Mouse (Mus musculus) midbrain, embryonic 10.5 days (tissue): ENCODE data around the gene Cacna1d. TPM values are rescaled to one million over a fixed set of nuclear protein-coding genes. Genes with fewer than 3 reads are reported as not detected.

Experiments used
- DNase-seq: peaks from one replicate; pipeline ENCODE4 v3.0.0-alpha.2; 2017; ENCODE audit warnings: low spot score
- H3K27ac ChIP-seq: fragments of 300-500 bp; sonication (generic); replicated peaks from 2 replicates; pipeline ENCODE4 v1.5.1; 2016; ENCODE audit warnings: mild to moderate bottlenecking
- H3K27me3 ChIP-seq: fragments of 300-500 bp; sonication (generic); 2 replicates; pipeline ENCODE4 v1.6.1; 2016; ENCODE audit warnings: low read depth, mild to moderate bottlenecking; ENCODE audit not compliant: poor library complexity, severe bottlenecking
- H3K36me3 ChIP-seq: fragments of 300-500 bp; sonication (generic); 2 replicates; pipeline ENCODE4 v1.6.1; 2016; ENCODE audit warnings: mild to moderate bottlenecking, moderate library complexity
- H3K4me1 ChIP-seq: fragments of 300-500 bp; sonication (generic); 2 replicates; pipeline ENCODE4 v1.6.1; 2016
- H3K4me3 ChIP-seq: fragments of 300-500 bp; sonication (generic); 2 replicates; pipeline ENCODE4 v1.5.1; 2016; ENCODE audit warnings: mild to moderate bottlenecking, moderate library complexity
- H3K9me3 ChIP-seq: fragments of 300-500 bp; sonication (generic); replicated peaks from 2 replicates; pipeline ENCODE4 v1.6.1; 2016; ENCODE audit warnings: mild to moderate bottlenecking
- WGBS: fragments of 180-500 bp; shearing (Covaris S2); methylation state at CpG from one replicate; pipeline ENCODE4 v1.1.7; 2016; 5-methylcytosine and 5-hydroxymethylcytosine counted together
- polyA plus RNA-seq: library from polyadenylated mRNA; unstranded; fragments of >200 nt; fragmentation: Nextera tagmentation; extraction: Ambion mirVana; gene quantifications from 2 replicates; pipeline ENCODE4 v1.2.1, GENCODE M21; 2016

Cacna1d gene
- polyA plus RNA-seq, 1 experiment from 2014 or later: 0.90 TPM

DNA sequence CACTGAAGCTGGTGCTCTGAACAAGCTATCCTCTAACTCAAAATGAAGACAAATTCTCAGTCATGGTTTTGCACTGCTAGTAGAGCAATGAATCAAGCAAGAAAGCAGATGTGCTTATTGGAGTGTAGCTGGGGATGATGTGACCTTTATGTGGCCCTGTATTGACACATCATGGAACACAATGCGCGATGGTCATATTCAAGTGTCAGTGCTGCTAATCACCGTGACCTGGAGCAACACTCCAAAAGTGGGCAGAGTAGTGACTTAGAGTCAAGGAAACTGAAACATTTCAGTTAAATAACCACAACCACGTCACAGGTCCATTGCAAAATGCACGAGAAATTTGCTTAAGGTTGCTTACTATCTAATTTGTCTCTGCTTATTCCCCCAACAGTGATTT, 75.4 kb downstream of the Cacna1d start:
- H3K27ac ChIP-seq: no peak overlapping the region
- no peaks in the 10 kb centered on the region for H3K4me1 ChIP-seq
- no peaks in the 10 kb centered on the region for H3K27me3 ChIP-seq
- WGBS: 88% methylated on average over 5 of the region's 5 CpGs
- no peak for DNase-seq
- H3K36me3 ChIP-seq: no peaks in the 10 kb centered on the region
- H3K4me3 ChIP-seq: no peak overlapping the region
- H3K9me3 ChIP-seq: no peaks in the 10 kb centered on the region

DNA sequence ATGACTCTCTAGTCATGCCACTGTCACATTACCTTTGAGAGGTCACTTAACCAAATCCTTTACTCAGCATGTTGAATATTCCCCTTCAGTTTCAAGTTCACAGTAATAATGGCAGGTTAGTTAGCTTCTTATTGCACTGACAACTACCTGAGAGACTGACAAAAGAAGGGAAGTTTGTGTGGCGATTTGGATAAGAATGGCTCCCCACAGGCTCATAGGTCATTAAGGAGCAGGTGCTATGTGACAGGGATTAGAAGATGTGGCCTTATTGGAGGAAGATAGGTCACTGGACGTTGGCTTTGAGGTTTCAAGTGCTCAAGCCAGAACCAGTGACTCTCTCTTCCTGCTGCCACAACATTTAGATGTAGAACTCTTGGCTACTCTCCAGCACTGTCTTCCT, 77.1 kb downstream of the Cacna1d start:
- H3K27ac ChIP-seq: no peak overlapping the region
- H3K36me3 ChIP-seq: no peaks in the 10 kb centered on the region
- H3K4me1 ChIP-seq: no peaks in the 10 kb centered on the region
- no peak for DNase-seq
- H3K4me3 ChIP-seq: no peak overlapping the region
- H3K9me3 ChIP-seq: no peaks in the 10 kb centered on the region
- no peaks in the 10 kb centered on the region for H3K27me3 ChIP-seq
- WGBS: 67% methylated on average over 2 of the region's 2 CpGs

DNA sequence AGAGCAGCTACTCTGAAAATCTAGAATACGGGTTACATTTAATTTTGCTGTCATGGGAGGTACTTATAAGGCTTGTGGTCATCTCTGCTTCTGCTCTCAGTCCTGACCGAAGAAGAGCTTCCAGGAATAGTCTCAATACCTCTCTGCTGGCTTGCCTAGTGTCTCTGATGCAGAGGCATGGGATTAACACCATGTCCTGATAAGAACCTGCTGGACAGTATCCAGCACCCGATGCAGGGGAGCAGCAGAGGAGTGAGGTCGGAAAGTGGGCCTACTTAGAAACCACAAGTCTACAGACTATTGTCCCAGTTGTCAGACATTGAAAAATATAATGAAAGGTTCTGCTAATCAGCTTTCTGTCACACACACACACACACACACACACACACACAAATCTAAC, 81.9 kb downstream of the Cacna1d start:
- no peak for DNase-seq
- Histone ChIP-seq H3K4me3 (no peak overlapping the region), H3K4me1 (no peaks in the 10 kb centered on the region), H3K27me3 (no peaks in the 10 kb centered on the region), H3K36me3 (no peaks in the 10 kb centered on the region), H3K9me3 (no peaks in the 10 kb centered on the region), H3K27ac (no peak overlapping the region)
- WGBS: 87% methylated on average over 4 of the region's 4 CpGs

DNA sequence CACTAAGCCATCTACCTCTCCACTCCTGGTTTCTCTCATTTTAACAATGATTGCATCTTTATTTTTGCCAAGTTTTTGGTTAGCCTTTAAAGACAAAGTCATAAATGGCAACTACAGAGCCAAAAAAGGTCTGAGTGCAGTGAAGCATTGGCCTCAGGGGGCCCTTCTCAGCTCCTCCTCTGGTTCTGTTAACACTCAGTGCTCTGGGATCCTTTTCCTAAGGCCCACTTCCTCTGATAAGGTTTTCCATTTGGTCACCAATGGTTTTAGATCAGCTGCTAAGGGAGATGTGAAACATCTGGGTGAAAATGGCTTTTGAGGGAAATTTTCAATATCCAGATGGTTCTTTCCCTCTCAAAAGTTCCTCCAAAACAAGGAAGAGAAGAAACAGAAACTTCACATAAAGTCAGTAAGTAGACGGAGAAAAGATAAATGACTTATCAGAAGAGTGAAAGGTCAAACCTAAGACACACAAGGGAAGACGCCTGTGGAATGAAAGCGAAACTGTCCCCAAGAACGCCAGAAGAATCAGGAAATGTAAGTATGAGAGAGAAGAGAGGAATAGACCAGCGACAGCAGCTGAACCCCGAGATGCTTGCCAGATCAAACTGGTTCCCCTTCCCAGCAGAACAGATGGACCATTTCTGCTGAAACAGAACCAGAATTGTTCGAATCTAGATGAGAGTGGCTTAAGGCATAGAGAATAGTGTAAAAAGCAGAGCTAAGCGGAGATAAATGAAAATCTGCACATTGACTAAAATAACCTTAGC, 85.6 kb downstream of the Cacna1d start:
- H3K36me3 ChIP-seq: no peaks in the 10 kb centered on the region
- DNase-seq: no peak
- no peaks in the 10 kb centered on the region for H3K27me3 ChIP-seq
- WGBS: 87% methylated on average over 8 of the region's 8 CpGs
- no peak overlapping the region for H3K4me3 ChIP-seq
- H3K27ac ChIP-seq: no peak overlapping the region
- H3K9me3 ChIP-seq: no peaks in the 10 kb centered on the region
- H3K4me1 ChIP-seq: no peaks in the 10 kb centered on the region

DNA sequence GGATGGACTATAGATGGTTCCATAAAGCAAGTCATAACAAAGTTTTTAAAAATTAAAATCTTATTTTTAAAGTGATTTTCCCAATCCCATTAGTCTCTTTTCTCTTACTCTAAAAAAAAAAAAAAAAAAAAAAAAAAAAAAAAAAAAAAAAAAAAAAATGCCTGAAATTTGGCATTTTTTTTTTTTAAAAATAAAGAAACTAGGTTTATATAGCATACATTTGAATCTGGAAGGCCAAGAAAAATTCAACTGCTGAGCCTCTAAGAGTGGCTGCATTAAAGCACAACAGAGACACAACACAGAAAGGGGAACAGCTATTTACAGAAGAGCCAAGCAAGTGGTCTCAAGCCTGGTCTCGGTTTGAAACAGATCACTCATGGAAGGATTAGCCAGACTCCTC, 112.9 kb downstream of the Cacna1d start:
- no peak overlapping the region for H3K27ac ChIP-seq
- H3K4me1 ChIP-seq: no peaks in the 10 kb centered on the region
- no peaks in the 10 kb centered on the region for H3K27me3 ChIP-seq
- 41% methylated on average over 1 of the region's 1 CpGs for WGBS
- no peak for DNase-seq
- 0 out of 2 replicates have a peak, but pooled peaks cover 4% of the 10 kb centered on the region for H3K9me3 ChIP-seq
- no peak overlapping the region for H3K4me3 ChIP-seq
- H3K36me3 ChIP-seq: no peaks in the 10 kb centered on the region

DNA sequence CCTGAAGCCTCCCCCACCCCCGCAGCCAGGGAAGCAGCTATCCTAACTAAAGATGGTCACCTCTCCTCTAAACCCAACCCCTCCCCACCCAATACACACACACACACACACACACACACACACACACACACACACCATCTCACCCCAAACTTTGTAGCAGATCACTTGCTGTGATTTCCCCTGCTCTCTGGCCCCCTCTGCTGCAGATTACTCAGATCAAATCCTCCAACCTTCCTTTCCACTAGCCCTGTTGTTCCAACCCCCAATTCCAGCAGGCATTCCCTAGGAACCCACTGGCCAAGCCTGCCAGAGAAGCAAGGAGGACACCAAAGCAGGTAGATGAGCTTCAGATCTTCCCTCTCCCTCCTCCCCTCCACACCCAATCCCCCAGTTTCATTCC, 118.4 kb downstream of the Cacna1d start:
- Histone ChIP-seq H3K27ac (no peak overlapping the region), H3K36me3 (no peaks in the 10 kb centered on the region), H3K27me3 (no peaks in the 10 kb centered on the region), H3K4me3 (no peak overlapping the region), H3K9me3 (0 out of 2 replicates have a peak, but pooled peaks cover 4% of the 10 kb centered on the region), H3K4me1 (no peaks in the 10 kb centered on the region)
- no peak for DNase-seq
- WGBS: 19% methylated on average over 1 of the region's 1 CpGs

DNA sequence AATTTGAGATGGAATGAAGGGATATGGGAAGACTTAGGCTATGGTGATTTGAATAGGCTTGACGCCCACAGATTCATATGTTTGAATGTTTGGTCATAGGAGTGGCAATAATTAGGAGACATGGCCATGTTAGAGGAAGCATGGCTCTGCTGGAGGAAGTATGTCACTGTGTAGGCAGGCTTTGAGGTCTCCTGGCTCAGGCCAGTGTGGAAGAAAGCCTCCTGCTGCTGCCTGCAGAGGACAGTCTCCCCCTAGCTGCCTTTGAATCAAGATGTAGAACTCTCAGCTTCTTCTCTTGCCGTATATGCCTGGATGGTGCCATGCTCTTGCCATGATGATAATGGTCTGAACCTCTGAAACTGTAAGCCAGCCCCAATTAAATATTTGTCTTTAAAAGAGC, 120.2 kb downstream of the Cacna1d start:
- H3K36me3 ChIP-seq: no peaks in the 10 kb centered on the region
- H3K4me1 ChIP-seq: no peaks in the 10 kb centered on the region
- no peak for DNase-seq
- H3K9me3 ChIP-seq: 0 out of 2 replicates have a peak, but pooled peaks cover 4% of the 10 kb centered on the region
- 88% methylated on average over 2 of the region's 2 CpGs for WGBS
- H3K4me3 ChIP-seq: no peak overlapping the region
- H3K27me3 ChIP-seq: no peaks in the 10 kb centered on the region
- H3K27ac ChIP-seq: no peak overlapping the region

DNA sequence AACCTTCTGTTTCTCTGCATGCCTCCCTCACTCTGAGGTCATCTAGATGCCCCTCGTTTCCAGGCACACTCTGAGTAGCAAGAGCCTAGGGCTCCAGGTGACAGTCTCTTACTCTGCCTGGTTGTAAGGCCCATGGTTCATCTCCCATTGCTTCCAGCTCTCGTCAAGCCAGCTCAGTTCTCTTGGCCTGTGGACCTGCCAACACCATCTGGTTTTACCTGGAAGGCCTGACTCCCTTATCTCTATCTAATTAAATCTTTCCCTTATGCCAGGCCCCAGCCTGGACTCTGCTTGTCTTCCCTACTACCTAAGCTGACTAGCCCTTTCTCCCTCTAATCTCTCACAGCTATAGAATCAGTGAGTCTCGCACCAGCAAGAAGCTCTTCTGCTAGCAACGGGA, 124.2 kb downstream of the Cacna1d start:
- no peaks in the 10 kb centered on the region for H3K27me3 ChIP-seq
- no peaks in the 10 kb centered on the region for H3K9me3 ChIP-seq
- WGBS: 78% methylated on average over 4 of the region's 4 CpGs
- DNase-seq: no peak
- no peak overlapping the region for H3K27ac ChIP-seq
- no peak overlapping the region for H3K4me3 ChIP-seq
- no peaks in the 10 kb centered on the region for H3K4me1 ChIP-seq
- H3K36me3 ChIP-seq: no peaks in the 10 kb centered on the region

DNA sequence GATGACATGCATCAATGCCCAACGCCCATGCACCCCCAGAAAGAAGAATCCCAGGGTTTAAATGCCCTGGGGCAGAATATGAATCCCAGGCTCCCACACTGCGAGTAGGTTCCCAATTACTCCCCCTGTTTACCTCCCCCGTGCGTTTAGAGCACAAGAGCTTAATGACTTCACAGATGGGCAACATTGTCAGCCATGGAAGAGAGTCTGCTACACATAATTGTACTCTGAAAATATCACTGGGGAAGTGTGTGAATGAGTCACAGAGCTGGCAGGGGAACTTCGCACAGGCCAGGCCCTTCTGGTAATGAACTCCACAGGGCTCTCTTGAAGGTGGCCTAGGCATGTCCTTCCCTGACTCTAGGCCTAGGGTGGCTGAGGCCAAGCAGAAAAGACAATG, 125.4 kb downstream of the Cacna1d start:
- DNase-seq: no peak
- WGBS: 85% methylated on average over 5 of the region's 5 CpGs

DNA sequence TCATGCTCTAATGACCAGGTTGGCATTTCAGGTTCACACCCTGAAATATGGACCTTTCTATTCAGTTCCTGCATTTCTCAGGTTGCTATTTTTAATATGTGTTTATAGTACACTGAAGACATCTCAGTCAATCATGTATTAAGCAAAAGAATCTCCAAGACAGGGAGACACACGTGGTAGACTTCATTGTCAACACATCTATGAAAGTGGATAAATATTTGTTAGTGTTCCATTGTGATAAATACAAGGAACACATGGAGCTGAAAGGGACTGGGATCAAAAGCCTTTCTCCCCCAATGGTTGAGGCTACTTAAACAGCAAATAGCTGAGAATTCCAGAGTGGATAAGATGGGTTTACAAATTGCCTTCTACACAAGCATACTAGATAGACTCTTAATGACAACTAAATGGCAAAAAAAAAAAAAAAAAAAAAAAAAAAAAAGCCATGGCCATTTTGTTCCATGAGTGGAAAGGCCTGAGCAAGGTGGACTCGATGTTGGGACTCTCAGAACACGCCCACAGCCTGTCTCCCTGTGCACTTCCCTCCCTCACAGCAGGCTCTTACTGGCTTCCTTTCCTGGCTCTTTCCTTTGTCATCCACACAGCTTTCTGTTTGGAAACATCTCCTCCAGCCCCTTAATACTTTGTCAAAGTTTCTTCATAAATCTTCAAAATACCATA, 127.6 kb downstream of the Cacna1d start:
- no peaks in the 10 kb centered on the region for H3K27me3 ChIP-seq
- WGBS: 78% methylated on average over 3 of the region's 3 CpGs
- H3K4me3 ChIP-seq: no peak overlapping the region
- H3K27ac ChIP-seq: no peak overlapping the region
- H3K4me1 ChIP-seq: no peaks in the 10 kb centered on the region
- H3K9me3 ChIP-seq: no peaks in the 10 kb centered on the region
- no peaks in the 10 kb centered on the region for H3K36me3 ChIP-seq
- DNase-seq: no peak

More for the DNA sequence above, 125.4 kb downstream of the Cacna1d start:
- Histone ChIP-seq H3K36me3 (no peaks in the 10 kb centered on the region), H3K9me3 (no peaks in the 10 kb centered on the region), H3K27ac (no peak overlapping the region), H3K4me3 (no peak overlapping the region), H3K27me3 (no peaks in the 10 kb centered on the region), H3K4me1 (no peaks in the 10 kb centered on the region)

DNA sequence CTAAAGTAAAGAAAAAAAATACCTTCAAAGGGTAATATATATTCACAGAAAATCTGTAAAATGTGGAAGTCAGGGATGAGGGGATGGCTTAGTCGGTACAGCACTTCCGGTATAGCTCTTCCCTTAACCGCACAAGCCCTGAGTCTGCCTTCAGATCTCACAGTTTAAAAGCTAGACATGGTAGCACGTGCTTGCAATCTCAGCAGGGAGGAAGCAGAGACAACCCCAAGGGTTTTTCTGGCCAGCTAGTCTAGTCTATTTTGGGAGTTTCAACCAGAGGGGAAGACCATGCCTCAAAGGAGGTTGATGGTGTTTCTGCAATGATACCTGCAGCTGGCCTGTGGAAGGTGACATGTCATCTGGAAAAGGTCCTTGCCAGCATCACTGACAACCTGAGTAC, 128.9 kb downstream of the Cacna1d start:
- no peak for DNase-seq
- H3K36me3 ChIP-seq: no peaks in the 10 kb centered on the region
- no peaks in the 10 kb centered on the region for H3K27me3 ChIP-seq
- H3K4me3 ChIP-seq: no peak overlapping the region
- H3K9me3 ChIP-seq: no peaks in the 10 kb centered on the region
- WGBS: 84% methylated on average over 4 of the region's 4 CpGs
- no peak overlapping the region for H3K27ac ChIP-seq
- H3K4me1 ChIP-seq: no peaks in the 10 kb centered on the region

DNA sequence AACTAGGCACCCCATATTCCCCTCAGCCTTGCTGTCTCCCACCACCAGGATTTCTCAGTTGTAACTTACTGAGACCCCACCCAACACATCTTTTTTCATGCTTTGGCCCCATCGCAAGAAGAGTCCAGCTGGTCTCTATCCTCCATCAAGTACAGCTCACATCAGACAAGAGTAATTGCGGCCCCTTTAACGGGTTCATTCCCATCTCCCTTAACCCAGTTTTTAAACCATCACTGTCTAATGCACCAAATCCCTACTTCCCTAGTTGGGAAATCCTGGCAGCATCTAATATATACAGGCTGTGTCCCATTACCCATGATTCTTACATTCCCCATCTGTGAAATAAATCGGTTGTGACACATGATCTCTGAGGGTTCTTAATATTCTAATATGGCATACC, 130.8 kb downstream of the Cacna1d start:
- no peaks in the 10 kb centered on the region for H3K9me3 ChIP-seq
- no peak overlapping the region for H3K4me3 ChIP-seq
- no peaks in the 10 kb centered on the region for H3K36me3 ChIP-seq
- no peaks in the 10 kb centered on the region for H3K4me1 ChIP-seq
- H3K27me3 ChIP-seq: peaks cover 5% of the 10 kb centered on the region
- WGBS: 87% methylated on average over 4 of the region's 4 CpGs
- H3K27ac ChIP-seq: no peak overlapping the region
- DNase-seq: no peak

DNA sequence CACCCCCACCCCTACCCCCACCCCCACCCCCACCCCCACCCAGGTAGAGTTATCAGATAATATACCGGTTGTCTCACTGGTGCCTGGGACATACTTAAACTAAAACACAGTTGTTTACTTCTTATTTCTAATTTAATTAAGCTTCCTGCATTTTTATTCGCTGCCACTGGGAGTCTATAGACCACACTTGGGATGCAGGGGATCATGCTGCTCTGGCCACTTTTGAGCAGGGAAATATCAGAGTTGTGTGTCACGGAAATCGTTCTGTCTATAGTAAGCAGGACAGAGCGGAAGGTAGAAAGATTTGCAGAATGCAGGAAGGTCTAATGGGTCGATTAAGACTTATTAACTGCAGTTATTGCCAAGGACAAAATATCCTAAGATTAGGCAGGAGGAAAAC, 131.3 kb downstream of the Cacna1d start:
- H3K4me3 ChIP-seq: no peak overlapping the region
- H3K4me1 ChIP-seq: no peaks in the 10 kb centered on the region
- no peaks in the 10 kb centered on the region for H3K36me3 ChIP-seq
- H3K9me3 ChIP-seq: no peaks in the 10 kb centered on the region
- DNase-seq: no peak
- no peak overlapping the region for H3K27ac ChIP-seq
- H3K27me3 ChIP-seq: peaks cover 9% of the 10 kb centered on the region
- 80% methylated on average over 6 of the region's 6 CpGs for WGBS
